Mouse (Mus musculus) liver, embryonic 11.5 days (tissue): ENCODE measurements around the gene Neurod1. TPM values are rescaled to one million over a fixed set of nuclear protein-coding genes. Genes with fewer than 3 reads are reported as not detected.

Experiments
- polyA plus RNA-seq: library from polyadenylated mRNA; unstranded; fragments of >200 nt; fragmentation: Nextera tagmentation; extraction: Ambion mirVana; gene quantifications from 2 replicates; pipeline ENCODE4 v1.2.1, GENCODE M21; 2014

The Neurod1 gene
- polyA plus RNA-seq, 1 experiment from 2014 or later, result 0.10 TPM

Other genes starting within 250 kb of the Neurod1 start
- gene Itga4, start 201.3 kb downstream of the Neurod1 start, polyA plus RNA-seq, result 35.5 and 38.9 TPM in 2 replicates
- 0.77 and 0.97 TPM in 2 replicates for gene Cerkl, start within 50 bp of the Neurod1 start, polyA plus RNA-seq
- gene Itprid2, start 178.6 kb upstream of the Neurod1 start, polyA plus RNA-seq, result 7.1 and 7.6 TPM in 2 replicates